Mouse (Mus musculus): Measurements from ENCODE around the gene Btn2a2. TPM values are rescaled to one million over a fixed set of nuclear protein-coding genes. Genes with fewer than 3 reads are reported as not detected.
"Not testable (repeated sequence)": the region's sequence is repeated elsewhere in the genome, so short reads cannot be mapped to it uniquely, and the experiment has no call there.

Gene Btn2a2
- 0.04 TPM in 1 of 2 replicates, not detected in the other for polyA plus RNA-seq (2012; rRNA removed)

GRCm38 (mm10) chr13:23488400-23489322, at the start of gene Btn2a2:
Gene Btn2a2 (minus strand): TSS chr13:23488857.
- H3K4me1 ChIP-seq (ENCODE audit: control insufficient read depth, insufficient read depth, insufficient read length), result peaks cover 7% of the 10 kb centered on the region; the same call in 1 of the 2 replicates
- peak; percentile 43 to 56 for DNase-seq (ENCODE audit: low read depth in 1 of 2, low spot score in 2 of 2)
- no peak within 1 kb of the TSS for H3K27ac ChIP-seq (ENCODE audit: insufficient read depth, low read length)
- TF ChIP-seq CTCF (IDR thresholded peaks at IDR 0.05; ENCODE audit: extremely low read depth, insufficient read depth, insufficient read length, insufficient replicate concordance) (no peak), POLR2A (IDR thresholded peaks at IDR 0.05; ENCODE audit: low read depth, low read length) (no peak)
- 17% methylated on average over 14 of the region's 14 CpGs for WGBS
- H3K27me3 ChIP-seq (ENCODE audit: control insufficient read depth, insufficient read depth, low read length), result no peaks in the 10 kb centered on the region
- H3K4me3 ChIP-seq (ENCODE audit: extremely low read depth, insufficient read depth, insufficient read length), result peak within 1 kb of the TSS; percentile 41
- no peaks in the 10 kb centered on the region for H3K36me3 ChIP-seq (ENCODE audit: control insufficient read depth, insufficient read depth, low read length)

- TF ChIP-seq CTCF (IDR thresholded peaks at IDR 0.05; ENCODE audit: extremely low read depth, insufficient read depth, insufficient read length, insufficient replicate concordance) (no peak), POLR2A (IDR thresholded peaks at IDR 0.05; ENCODE audit: low read depth, low read length) (no peak)
- Histone ChIP-seq H3K27me3 (ENCODE audit: control insufficient read depth, insufficient read depth, low read length) (no peaks in the 10 kb centered on the region), H3K36me3 (ENCODE audit: control insufficient read depth, insufficient read depth, low read length) (no peaks in the 10 kb centered on the region), H3K4me1 (ENCODE audit: control insufficient read depth, insufficient read depth, insufficient read length) (peaks cover 3% of the 10 kb centered on the region; the same call in 1 of the 2 replicates), H3K4me3 (ENCODE audit: extremely low read depth, insufficient read depth, insufficient read length) (no peak overlapping the region), H3K27ac (ENCODE audit: insufficient read depth, low read length) (no peak overlapping the region)
- 87% methylated on average over 5 of the region's 5 CpGs for WGBS
- DNase-seq (ENCODE audit: low read depth in 1 of 2, low spot score in 2 of 2), result no peak
Observed at GRCm38 (mm10) chr13:23538249-23538648, 49.6 kb upstream of the Btn2a2 start.

- peaks cover 3% of the 10 kb centered on the region; the same call in 1 of the 2 replicates for H3K4me1 ChIP-seq (ENCODE audit: control insufficient read depth, insufficient read depth, insufficient read length)
- DNase-seq (ENCODE audit: low read depth in 1 of 2, low spot score in 2 of 2), result no peak
- WGBS, result 83% methylated on average over 3 of the region's 3 CpGs
- H3K27ac ChIP-seq (ENCODE audit: insufficient read depth, low read length), result no peak overlapping the region
- H3K27me3 ChIP-seq (ENCODE audit: control insufficient read depth, insufficient read depth, low read length), result no peaks in the 10 kb centered on the region
- no peaks in the 10 kb centered on the region for H3K36me3 ChIP-seq (ENCODE audit: control insufficient read depth, insufficient read depth, low read length)
- TF ChIP-seq POLR2A (IDR thresholded peaks at IDR 0.05; ENCODE audit: low read depth, low read length), result no peak
- TF ChIP-seq CTCF (IDR thresholded peaks at IDR 0.05; ENCODE audit: extremely low read depth, insufficient read depth, insufficient read length, insufficient replicate concordance), result no peak
- H3K4me3 ChIP-seq (ENCODE audit: extremely low read depth, insufficient read depth, insufficient read length), result no peak overlapping the region
Observed at GRCm38 (mm10) chr13:23537006-23537710, 48.5 kb upstream of the Btn2a2 start.

GRCm38 (mm10) chr13:23536076-23536822, 47.6 kb upstream of the Btn2a2 start:
- Histone ChIP-seq H3K27ac (ENCODE audit: insufficient read depth, low read length) (no peak overlapping the region), H3K4me3 (ENCODE audit: extremely low read depth, insufficient read depth, insufficient read length) (no peak overlapping the region), H3K36me3 (ENCODE audit: control insufficient read depth, insufficient read depth, low read length) (no peaks in the 10 kb centered on the region), H3K27me3 (ENCODE audit: control insufficient read depth, insufficient read depth, low read length) (no peaks in the 10 kb centered on the region), H3K4me1 (ENCODE audit: control insufficient read depth, insufficient read depth, insufficient read length) (peaks cover 3% of the 10 kb centered on the region; the same call in 1 of the 2 replicates)
- TF ChIP-seq CTCF (IDR thresholded peaks at IDR 0.05; ENCODE audit: extremely low read depth, insufficient read depth, insufficient read length, insufficient replicate concordance), result no peak
- TF ChIP-seq POLR2A (IDR thresholded peaks at IDR 0.05; ENCODE audit: low read depth, low read length), result no peak
- no peak for DNase-seq (ENCODE audit: low read depth in 1 of 2, low spot score in 2 of 2)
- WGBS, result 30% methylated on average over 7 of the region's 7 CpGs

- H3K36me3 ChIP-seq (ENCODE audit: control insufficient read depth, insufficient read depth, low read length); H3K27me3 ChIP-seq (ENCODE audit: control insufficient read depth, insufficient read depth, low read length); H3K4me1 ChIP-seq (ENCODE audit: control insufficient read depth, insufficient read depth, insufficient read length): not testable (repeated sequence)
- DNase-seq (ENCODE audit: low read depth in 1 of 2, low spot score in 2 of 2), result peak; percentile 78 to 86
- Histone ChIP-seq H3K4me3 (ENCODE audit: extremely low read depth, insufficient read depth, insufficient read length) (peak within 1 kb of the TSS; percentile 59), H3K27ac (ENCODE audit: insufficient read depth, low read length) (peak within 1 kb of the TSS; percentile 11; the same call in 1 of the 2 replicates)
- WGBS, result under 1% methylated on average over 56 of the region's 62 CpGs
Observed at GRCm38 (mm10) chr13:23535137-23536075, 46.7 kb upstream of the Btn2a2 start, which contains the start of gene Hist1h3g. Gene Hist1h3g (plus strand): TSS chr13:23535422.

All from spleen, adult 2 months (tissue).